Mouse (Mus musculus) embryonic facial prominence, embryonic 12.5 days (tissue): ENCODE measurements around the gene Tor3a. TPM values are rescaled to one million over a fixed set of nuclear protein-coding genes. Genes with fewer than 3 reads are reported as not detected.

ENCODE experiments used
- ATAC-seq: fragments of 200-750 bp; cut with Nextera tagmentation; 2 replicates; pipeline ENCODE4 v1.8.0; 2017; ENCODE audit not compliant: insufficient number of reproducible peaks, insufficient read depth, low FRiP score, low TSS enrichment
- H3K27ac ChIP-seq: fragments of 300-500 bp; sonication (generic); 2 replicates; pipeline ENCODE4 v1.5.1; 2016; ENCODE audit warnings: mild to moderate bottlenecking
- H3K27me3 ChIP-seq: fragments of 300-500 bp; sonication (generic); 2 replicates; pipeline ENCODE4 v1.6.1; 2016; ENCODE audit warnings: mild to moderate bottlenecking, moderate library complexity
- H3K36me3 ChIP-seq: fragments of 300-500 bp; sonication (generic); 2 replicates; pipeline ENCODE4 v1.6.1; 2016; ENCODE audit warnings: mild to moderate bottlenecking
- H3K4me1 ChIP-seq: fragments of 300-500 bp; sonication (generic); 2 replicates; pipeline ENCODE4 v1.6.1; 2016
- H3K4me2 ChIP-seq: fragments of 300-500 bp; sonication (generic); replicated peaks from 2 replicates; pipeline ENCODE4 v1.6.1; 2016; ENCODE audit warnings: mild to moderate bottlenecking, moderate library complexity
- H3K4me3 ChIP-seq: fragments of 300-500 bp; sonication (generic); 2 replicates; pipeline ENCODE4 v1.5.1; 2016; ENCODE audit warnings: mild to moderate bottlenecking
- H3K9ac ChIP-seq: fragments of 300-500 bp; sonication (generic); 2 replicates; pipeline ENCODE4 v1.6.1; 2016; ENCODE audit warnings: mild to moderate bottlenecking, moderate library complexity
- H3K9me3 ChIP-seq: fragments of 300-500 bp; sonication (generic); 2 replicates; pipeline ENCODE4 v1.6.1; 2016; ENCODE audit warnings: mild to moderate bottlenecking, moderate library complexity
- WGBS: fragments of 180-500 bp; shearing (Covaris S2); methylation state at CpG from one replicate; pipeline ENCODE4 v1.1.7; 2016; 5-methylcytosine and 5-hydroxymethylcytosine counted together
- polyA plus RNA-seq: library from polyadenylated mRNA; unstranded; fragments of >200 nt; fragmentation: Nextera tagmentation; extraction: Ambion mirVana; gene quantifications from 2 replicates; pipeline ENCODE4 v1.2.1, GENCODE M21; 2016

The Tor3a gene
- polyA plus RNA-seq, 1 experiment from 2014 or later: 4.2 TPM

GRCm38 (mm10) chr1:156605940-156606339 is 68.2 kb downstream of the Tor3a start:
- Histone ChIP-seq H3K9ac (no peak overlapping the region), H3K36me3 (no peaks in the 10 kb centered on the region), H3K4me1 (0 out of 2 replicates have a peak, but pooled peaks cover 4% of the 10 kb centered on the region), H3K4me2 (no peak overlapping the region), H3K27me3 (no peaks in the 10 kb centered on the region), H3K27ac (no peak overlapping the region), H3K4me3 (no peak overlapping the region), H3K9me3 (no peaks in the 10 kb centered on the region)
- ATAC-seq: no peak
- WGBS: 78% methylated on average over 2 of the region's 2 CpGs

- Histone ChIP-seq H3K9ac (no peak overlapping the region), H3K36me3 (no peaks in the 10 kb centered on the region), H3K27me3 (no peaks in the 10 kb centered on the region), H3K4me1 (0 out of 2 replicates have a peak, but pooled peaks cover 4% of the 10 kb centered on the region), H3K9me3 (no peaks in the 10 kb centered on the region), H3K4me2 (no peak overlapping the region), H3K4me3 (no peak overlapping the region), H3K27ac (no peak overlapping the region)
- 76% methylated on average over 12 of the region's 12 CpGs for WGBS
- ATAC-seq: no peak
These were observed 68.9 kb downstream of the Tor3a start for GRCm38 (mm10) chr1:156605094-156605866.

Other genes starting within 250 kb of the Tor3a start
- gene Soat1, start 200.0 kb downstream of the Tor3a start, polyA plus RNA-seq: 29.1 and 30.7 TPM in 2 replicates
- gene Gm10031, start 150.3 kb downstream of the Tor3a start, polyA plus RNA-seq: 0.27 and 0.38 TPM in 2 replicates
- 5.3 and 6.1 TPM in 2 replicates for gene Abl2, start 115.6 kb downstream of the Tor3a start, polyA plus RNA-seq
- 26.0 and 26.2 TPM in 2 replicates for gene Fam20b, start 44.7 kb upstream of the Tor3a start, polyA plus RNA-seq
- gene Angptl1, start 164.2 kb upstream of the Tor3a start, polyA plus RNA-seq: 21.3 and 24.1 TPM in 2 replicates